Mouse (Mus musculus) ES-E14 (cell line): ENCODE data around the gene Slc38a1. TPM values are rescaled to one million over a fixed set of nuclear protein-coding genes. Genes with fewer than 3 reads are reported as not detected.

ENCODE experiments used
- DNase-seq: peaks from one replicate; pipeline ENCODE4 v3.0.0-alpha.2; 2013; ENCODE audit warnings: low read depth, low spot score
- H3K27ac ChIP-seq: 2 replicates; pipeline ENCODE4 v1.5.1; 2012; ENCODE audit warnings: low read depth, mild to moderate bottlenecking, low read length, moderate library complexity, mixed read lengths; ENCODE audit not compliant: poor library complexity, insufficient read depth, severe bottlenecking
- H3K36me3 ChIP-seq: 2 replicates; pipeline ENCODE4 v1.6.1; 2012; ENCODE audit warnings: mild to moderate bottlenecking, low read length, moderate library complexity, mixed read lengths; ENCODE audit not compliant: control insufficient read depth, poor library complexity, insufficient read depth, severe bottlenecking
- H3K4me1 ChIP-seq, 2 experiments: fragments of 150-350 bp in 1 of 2; sonication (generic) in 1 of 2; 2 replicates each; pipeline ENCODE4 v1.6.1; 2012; ENCODE audit warnings: low read length in 2 of 2, mild to moderate bottlenecking in 1 of 2, mixed read lengths in 1 of 2; ENCODE audit not compliant: control insufficient read depth in 2 of 2, insufficient read depth in 2 of 2, poor library complexity in 1 of 2
- H3K4me3 ChIP-seq, 2 experiments: fragments of 150-350 bp in 1 of 2; sonication (generic) in 1 of 2; 2 replicates each; pipeline ENCODE4 v1.5.1; 2012; ENCODE audit warnings: low read length in 2 of 2, low read depth in 1 of 2, mild to moderate bottlenecking in 1 of 2, mixed read lengths in 1 of 2; ENCODE audit not compliant: insufficient read depth in 1 of 2, poor library complexity in 1 of 2, severe bottlenecking in 1 of 2
- H3K9ac ChIP-seq: 2 replicates; pipeline ENCODE4 v1.6.1; 2012; ENCODE audit warnings: low read depth, mild to moderate bottlenecking, low read length, mixed read lengths; ENCODE audit not compliant: poor library complexity, insufficient read depth, severe bottlenecking
- H3K9me3 ChIP-seq: fragments of 150-350 bp; sonication (generic); 2 replicates; pipeline ENCODE4 v1.6.1; 2012; ENCODE audit warnings: low read depth, mild to moderate bottlenecking, low read length; ENCODE audit not compliant: control insufficient read depth, insufficient read depth
- CHD2 ChIP-seq: IDR thresholded peaks from 2 replicates; pipeline ENCODE4 v1.6.1; 2014; ENCODE audit warnings: mild to moderate bottlenecking, low read depth, low read length, inconsistent platforms
- HCFC1 ChIP-seq: IDR thresholded peaks from 2 replicates; pipeline ENCODE4 v1.6.1; 2012; ENCODE audit warnings: low read length, inconsistent platforms, borderline replicate concordance; ENCODE audit not compliant: insufficient read depth
- MAFK ChIP-seq: IDR thresholded peaks from 2 replicates; pipeline ENCODE4 v1.6.1; 2014; ENCODE audit warnings: mild to moderate bottlenecking, low read depth, low read length, inconsistent platforms; ENCODE audit not compliant: insufficient read depth
- ZC3H11A ChIP-seq: IDR thresholded peaks from 2 replicates; pipeline ENCODE4 v1.6.1; 2012; ENCODE audit warnings: low read depth, mild to moderate bottlenecking, inconsistent platforms, low read length, borderline replicate concordance
- ZNF384 ChIP-seq: IDR thresholded peaks from 2 replicates; pipeline ENCODE4 v1.6.1; 2012; ENCODE audit warnings: low read depth, low read length, inconsistent platforms
- in situ Hi-C, 2 experiments: fragments of 600-800 bp; cut with MboI; formaldehyde crosslinking; loops; one replicate each; pipeline ENCODE4 v1.15.1; 2025; ENCODE audit warnings: low sequenced_read_pairs in 2 of 2, inconsistent platforms in 1 of 2; ENCODE audit not compliant: unreplicated experiment in 2 of 2
- total RNA-seq: library from RNA; depleted of rRNA; stranded (reverse); fragments of 300-350 nt; gene quantifications from 2 replicates; pipeline ENCODE4 v1.2.3, GENCODE M21; 2012

Gene Slc38a1
- total RNA-seq, 1 experiment, result 95.6 TPM

DNA sequence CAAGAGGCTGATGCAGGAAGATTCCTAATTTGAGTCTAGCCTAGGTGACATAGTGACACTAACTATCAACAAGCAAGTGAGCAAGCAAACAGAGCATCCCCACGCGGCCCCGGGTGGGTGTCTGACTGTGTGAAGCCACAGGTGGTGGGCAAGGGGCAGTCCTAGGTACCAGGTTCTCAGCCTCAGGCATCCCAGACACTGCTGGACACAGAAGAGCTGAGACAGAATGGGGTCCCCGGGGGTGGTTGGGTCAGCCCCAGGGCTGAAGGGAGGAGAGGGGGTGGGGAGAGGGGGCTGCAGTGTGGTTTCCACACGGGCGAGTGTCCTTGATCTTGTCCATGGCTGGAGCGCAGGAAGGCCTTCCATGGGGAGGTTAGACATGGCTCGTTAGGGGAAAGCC is 91.6 kb downstream of the Slc38a1 start:
- H3K36me3 ChIP-seq, result no peaks in the 10 kb centered on the region
- no peak for TF ChIP-seq ZNF384
- TF ChIP-seq MAFK, result no peak
- TF ChIP-seq HCFC1, result no peak
- TF ChIP-seq CHD2, result no peak
- H3K4me1 ChIP-seq, result peaks cover 0 to 7% of the 10 kb centered on the region in 2 experiments; a peak in 1 of 4 replicates
- no peak overlapping the region for H3K9ac ChIP-seq
- H3K4me3 ChIP-seq, result no peak overlapping the region
- in situ Hi-C loops, result no loop called here
- H3K27ac ChIP-seq, result no peak overlapping the region
- no peaks in the 10 kb centered on the region for H3K9me3 ChIP-seq
- DNase-seq, result no peak

DNA sequence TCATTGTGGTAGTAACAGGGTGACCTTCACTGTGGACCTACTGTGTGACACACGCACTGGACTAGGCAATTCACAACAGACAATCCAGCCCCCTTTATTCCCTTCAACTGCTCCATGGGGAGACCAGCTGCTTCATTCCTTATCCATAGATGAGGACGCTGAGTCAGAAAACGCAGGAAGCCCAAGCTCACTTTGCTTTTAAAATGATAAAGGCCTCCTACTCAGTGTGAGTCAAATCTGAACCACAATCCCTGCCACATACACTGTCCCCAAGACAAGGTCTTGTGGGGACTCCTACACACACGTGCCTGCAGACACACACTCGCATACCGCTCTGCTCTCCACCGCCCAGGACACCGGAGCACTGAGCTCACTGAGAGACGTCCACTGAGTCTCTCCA is 94.3 kb downstream of the Slc38a1 start:
- no peaks in the 10 kb centered on the region for H3K36me3 ChIP-seq
- peak overlapping the region in 1 of 2 experiments; percentile 14; a peak in 1 of 4 replicates for H3K4me3 ChIP-seq
- DNase-seq, result no peak
- TF ChIP-seq ZC3H11A, result no peak
- no peak for TF ChIP-seq ZNF384
- no peak for TF ChIP-seq CHD2
- TF ChIP-seq MAFK, result no peak
- TF ChIP-seq HCFC1, result no peak
- H3K4me1 ChIP-seq, result peaks cover 0 to 7% of the 10 kb centered on the region in 2 experiments; a peak in 1 of 4 replicates
- in situ Hi-C loops, result loop anchor here in 1 of 2 experiments (10.0 to 25.0 kb wide), 2 partner anchors 126 to 389 kb away; no protein-coding TSS in a partner anchor
- no peak overlapping the region for H3K9ac ChIP-seq
- H3K9me3 ChIP-seq, result no peaks in the 10 kb centered on the region
- no peak overlapping the region for H3K27ac ChIP-seq

DNA sequence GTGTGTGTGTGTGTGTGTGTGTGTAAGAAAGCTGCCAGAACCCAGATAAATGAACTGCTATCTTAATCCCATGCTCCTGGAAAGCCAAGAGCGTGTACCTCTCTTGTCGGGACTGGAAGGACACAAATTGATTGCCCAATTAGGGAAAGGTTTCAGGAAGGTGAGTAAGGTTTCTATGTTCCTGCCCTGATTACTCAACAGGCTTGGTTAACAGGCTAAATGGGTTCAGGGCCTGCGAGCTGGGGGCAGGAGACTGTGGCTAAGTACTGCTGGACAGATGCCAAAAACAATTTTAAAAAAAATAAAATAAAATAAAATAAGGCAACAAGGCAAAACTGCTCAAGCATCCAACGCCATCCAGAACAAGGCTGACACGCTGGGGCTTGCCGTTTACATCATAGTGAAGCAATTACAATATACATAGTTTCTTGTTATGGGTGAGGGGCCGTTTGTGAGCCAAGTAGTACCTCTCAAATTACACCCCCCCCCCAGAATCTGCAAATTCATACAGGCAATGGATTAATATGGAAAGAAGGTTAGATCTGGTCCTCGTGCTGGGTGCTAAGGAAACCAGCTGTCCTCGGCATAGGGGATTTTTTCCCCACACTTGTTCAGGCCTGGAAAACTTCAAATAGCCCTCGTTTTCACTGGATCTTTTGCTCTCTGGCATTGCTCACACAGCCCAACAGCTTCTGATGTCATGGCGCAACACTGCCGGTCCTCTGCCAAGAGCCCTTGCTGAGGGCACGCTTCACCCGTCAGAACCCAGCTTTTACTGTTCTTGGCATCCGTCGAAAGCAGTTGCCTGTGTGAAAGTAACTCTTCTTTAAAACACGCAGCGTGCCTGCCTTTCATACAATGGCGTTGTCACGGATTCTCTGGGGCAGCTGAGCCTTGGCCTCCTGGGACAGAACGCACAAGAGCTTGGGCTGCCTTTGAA is 95.2 kb downstream of the Slc38a1 start:
- Histone ChIP-seq H3K4me1 (peaks cover 0 to 7% of the 10 kb centered on the region in 2 experiments; a peak in 1 of 4 replicates), H3K9ac (no peak overlapping the region), H3K4me3 (no peak overlapping the region), H3K36me3 (no peaks in the 10 kb centered on the region), H3K27ac (no peak overlapping the region), H3K9me3 (no peaks in the 10 kb centered on the region)
- in situ Hi-C loops, result loop anchor here in 1 of 2 experiments (10.0 to 25.0 kb wide), 2 partner anchors 127 to 390 kb away; no protein-coding TSS in a partner anchor
- no peak for DNase-seq
- TF ChIP-seq ZNF384, result no peak
- TF ChIP-seq MAFK, result no peak
- no peak for TF ChIP-seq CHD2
- TF ChIP-seq ZC3H11A, result no peak
- TF ChIP-seq HCFC1, result no peak

DNA sequence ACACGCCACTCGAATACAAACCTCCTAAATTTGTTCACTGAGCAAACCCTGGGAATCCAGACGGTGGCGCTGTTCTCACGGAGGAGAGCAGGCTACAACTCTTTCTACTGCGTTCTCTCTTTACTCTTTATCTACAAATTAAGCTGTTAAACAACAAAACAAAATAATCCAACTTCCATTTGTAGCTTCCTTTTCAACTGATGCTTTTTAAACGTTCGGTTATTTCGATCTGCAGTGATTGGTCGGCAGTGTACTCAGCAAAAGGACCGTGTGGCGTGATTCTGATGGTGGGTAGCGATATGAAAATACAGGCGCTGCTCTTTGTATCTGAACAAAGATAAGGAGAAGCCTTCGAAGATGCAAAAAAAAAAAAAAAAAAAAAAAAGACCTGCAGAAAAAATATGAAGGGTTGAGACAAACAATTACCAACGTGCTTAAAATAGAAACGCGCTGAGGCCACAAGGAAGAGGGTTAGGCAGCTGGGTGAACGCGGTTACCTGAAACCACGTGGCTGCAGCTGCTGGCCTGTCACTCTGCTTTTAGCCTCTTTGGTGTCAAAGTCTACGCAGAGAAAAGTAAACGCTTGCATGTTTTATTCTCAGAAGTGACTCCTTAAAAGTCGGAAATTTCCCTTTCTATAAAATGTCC is 99.4 kb downstream of the Slc38a1 start:
- peak; percentile 58 for DNase-seq
- Histone ChIP-seq H3K9me3 (no peaks in the 10 kb centered on the region), H3K4me1 (peaks cover 0 to 5% of the 10 kb centered on the region in 2 experiments; a peak in 1 of 4 replicates), H3K36me3 (no peaks in the 10 kb centered on the region), H3K4me3 (peak overlapping the region in 1 of 2 experiments; percentile 57; a peak in 2 of 4 replicates), H3K27ac (no peak overlapping the region), H3K9ac (no peak overlapping the region; the same call in 1 of the 2 replicates)
- TF ChIP-seq HCFC1 (no peak), ZNF384 (peak; percentile 34; the same call in 1 of the 2 replicates)
- in situ Hi-C loops, result loop anchor here in 1 of 2 experiments (10.0 to 25.0 kb wide), 2 partner anchors 131 to 394 kb away; no protein-coding TSS in a partner anchor
